Mouse (Mus musculus): ENCODE measurements at regions not wholly inside any gene's neighbourhood (a gene's known extent, or its start where the extent isn't known, plus 50 kb on each side); places are given as distances from the start of the nearest gene placed in this dataset.

- no peak for DNase-seq (ENCODE audit: low read depth)
Measured at GRCm38 (mm10) chr10:21672171-21672570, 79.2 kb downstream of the 1700020N01Rik start.

GRCm38 (mm10) chr10:21672666-21673065 is 79.7 kb downstream of the 1700020N01Rik start:
- DNase-seq (ENCODE audit: low read depth), result no peak

GRCm38 (mm10) chr10:21673831-21674230 is 80.9 kb downstream of the 1700020N01Rik start:
- DNase-seq (ENCODE audit: low read depth), result no peak

- DNase-seq (ENCODE audit: low read depth), result no peak
Measured at GRCm38 (mm10) chr10:21675786-21676185, 82.8 kb downstream of the 1700020N01Rik start.

- no peak for DNase-seq (ENCODE audit: low read depth)
Measured at GRCm38 (mm10) chr10:21677911-21678310, 85.0 kb downstream of the 1700020N01Rik start.

- no peak for DNase-seq (ENCODE audit: low read depth)
Measured at GRCm38 (mm10) chr10:21678372-21678771, 85.4 kb downstream of the 1700020N01Rik start.

- DNase-seq (ENCODE audit: low read depth), result no peak
Measured at GRCm38 (mm10) chr10:21678811-21679451, 86.0 kb downstream of the 1700020N01Rik start.

GRCm38 (mm10) chr10:21680789-21681188 is 87.8 kb downstream of the 1700020N01Rik start:
- no peak for DNase-seq (ENCODE audit: low read depth)

GRCm38 (mm10) chr10:21684286-21685013 is 91.5 kb downstream of the 1700020N01Rik start:
- DNase-seq (ENCODE audit: low read depth), result no peak

- peak; percentile 38 for DNase-seq (ENCODE audit: low read depth)
Measured at GRCm38 (mm10) chr10:21685122-21685798, 92.3 kb downstream of the 1700020N01Rik start.

GRCm38 (mm10) chr10:21686060-21686459 is 93.1 kb downstream of the 1700020N01Rik start:
- no peak for DNase-seq (ENCODE audit: low read depth)

GRCm38 (mm10) chr10:21687484-21687883 is 94.5 kb downstream of the 1700020N01Rik start:
- DNase-seq (ENCODE audit: low read depth), result peak; percentile 50

GRCm38 (mm10) chr10:21688513-21688912 is 95.6 kb downstream of the 1700020N01Rik start:
- no peak for DNase-seq (ENCODE audit: low read depth)

- no peak for DNase-seq (ENCODE audit: low read depth)
Measured at GRCm38 (mm10) chr10:21689847-21690269, 96.9 kb downstream of the 1700020N01Rik start.

- DNase-seq (ENCODE audit: low read depth), result no peak
Measured at GRCm38 (mm10) chr10:21695185-21695584, 102.2 kb downstream of the 1700020N01Rik start.

GRCm38 (mm10) chr10:21696671-21697070 is 103.7 kb downstream of the 1700020N01Rik start:
- no peak for DNase-seq (ENCODE audit: low read depth)

- no peak for DNase-seq (ENCODE audit: low read depth)
Measured at GRCm38 (mm10) chr10:21701580-21701979, 108.6 kb downstream of the 1700020N01Rik start.

- DNase-seq (ENCODE audit: low read depth), result no peak
Measured at GRCm38 (mm10) chr10:21702134-21702533, 109.2 kb downstream of the 1700020N01Rik start.

- no peak for DNase-seq (ENCODE audit: low read depth)
Measured at GRCm38 (mm10) chr10:21711866-21712265, 118.9 kb downstream of the 1700020N01Rik start.

GRCm38 (mm10) chr10:21712828-21713227 is 119.9 kb downstream of the 1700020N01Rik start:
- DNase-seq (ENCODE audit: low read depth), result no peak

- DNase-seq (ENCODE audit: low read depth), result no peak
Measured at GRCm38 (mm10) chr10:21715436-21715835, 122.5 kb downstream of the 1700020N01Rik start.

- DNase-seq (ENCODE audit: low read depth), result no peak
Measured at GRCm38 (mm10) chr10:21718189-21718588, 125.2 kb downstream of the 1700020N01Rik start.

GRCm38 (mm10) chr10:21724351-21724750 is 131.4 kb downstream of the 1700020N01Rik start:
- no peak for DNase-seq (ENCODE audit: low read depth)

All from induced T-regulatory cell, adult 2 months (primary cell).